Mouse (Mus musculus): ENCODE measurements around the gene Ttc7.

DNA sequence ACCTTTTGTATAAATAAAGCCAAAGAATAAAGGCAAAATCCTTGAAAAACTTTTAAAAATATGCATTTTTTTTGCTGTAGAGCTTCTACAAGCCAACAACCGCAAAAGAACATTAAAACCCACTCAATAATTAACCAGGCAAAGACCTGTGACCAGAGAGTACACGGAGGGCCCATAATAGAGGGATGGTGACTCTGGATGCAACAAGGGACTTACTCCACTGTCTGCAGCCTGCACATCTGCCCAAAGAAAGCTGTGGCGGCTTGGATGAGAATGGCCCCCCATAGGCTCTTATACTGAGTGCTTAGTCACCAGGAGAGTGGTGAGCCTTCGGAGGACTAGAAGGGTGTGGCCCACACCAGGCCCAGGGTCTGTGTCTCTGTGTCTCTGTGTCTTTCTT is 120.8 kb downstream of the Ttc7 start:
- TF ChIP-seq MAFK (IDR thresholded peaks at IDR 0.05; ENCODE audit: insufficient read depth, low read depth, low read length) (no peak), ZNF384 (IDR thresholded peaks at IDR 0.05; ENCODE audit: low read depth, low read length) (no peak), CHD2 (IDR thresholded peaks at IDR 0.05; ENCODE audit: low read depth, low read length) (no peak), ZC3H11A (IDR thresholded peaks at IDR 0.05; ENCODE audit: borderline replicate concordance, low read depth, low read length) (no peak), HCFC1 (IDR thresholded peaks at IDR 0.05; ENCODE audit: borderline replicate concordance, insufficient read depth, low read length) (no peak)
